Mouse (Mus musculus) forebrain, embryonic 11.5 days (tissue): Measurements from ENCODE around the gene Asic2. TPM values are rescaled to one million over a fixed set of nuclear protein-coding genes. Genes with fewer than 3 reads are reported as not detected.

Source experiments
- ATAC-seq: fragments of 200-750 bp; cut with Nextera tagmentation; replicated peaks from 2 replicates; pipeline ENCODE4 v1.8.0; 2017; ENCODE audit warnings: moderate TSS enrichment; ENCODE audit not compliant: low FRiP score
- DNase-seq: peaks from one replicate; pipeline ENCODE4 v3.0.0-alpha.2; 2017; ENCODE audit warnings: low spot score
- H3K27ac ChIP-seq: fragments of 300-500 bp; sonication (generic); 2 replicates; pipeline ENCODE4 v1.5.1; 2014; ENCODE audit warnings: low read depth, low read length
- H3K27me3 ChIP-seq: fragments of 300-500 bp; sonication (generic); 2 replicates; pipeline ENCODE4 v1.6.1; 2014; ENCODE audit warnings: mild to moderate bottlenecking, low read length, mixed read lengths; ENCODE audit not compliant: control insufficient read depth, insufficient read depth
- H3K36me3 ChIP-seq: fragments of 300-500 bp; sonication (generic); 2 replicates; pipeline ENCODE4 v1.6.1; 2014; ENCODE audit warnings: mild to moderate bottlenecking, low read length, moderate library complexity, mixed read lengths; ENCODE audit not compliant: control insufficient read depth, insufficient read depth
- H3K4me1 ChIP-seq: fragments of 300-500 bp; sonication (generic); replicated peaks from 2 replicates; pipeline ENCODE4 v1.6.1; 2014; ENCODE audit warnings: low read length, mixed read lengths; ENCODE audit not compliant: control insufficient read depth, insufficient read depth
- H3K4me2 ChIP-seq: fragments of 300-500 bp; sonication (generic); 2 replicates; pipeline ENCODE4 v1.6.1; 2014; ENCODE audit warnings: low read depth, mild to moderate bottlenecking, low read length, moderate library complexity, mixed read lengths; ENCODE audit not compliant: severe bottlenecking
- H3K4me3 ChIP-seq: fragments of 300-500 bp; sonication (generic); 2 replicates; pipeline ENCODE4 v1.5.1; 2014; ENCODE audit warnings: low read depth, low read length
- H3K9ac ChIP-seq: fragments of 300-500 bp; sonication (generic); 2 replicates; pipeline ENCODE4 v1.6.1; 2014; ENCODE audit warnings: low read length
- H3K9me3 ChIP-seq: fragments of 300-500 bp; sonication (generic); 2 replicates; pipeline ENCODE4 v1.6.1; 2016; ENCODE audit warnings: low read length, mixed read lengths; ENCODE audit not compliant: control insufficient read depth
- WGBS: fragments of 180-500 bp; shearing (Covaris S2); extraction: QIAGEN DNeasy Blood & Tissue Kit; methylation state at CpG from one replicate; pipeline ENCODE4 v1.1.7; 2014; 5-methylcytosine and 5-hydroxymethylcytosine counted together
- polyA plus RNA-seq: library from polyadenylated mRNA; unstranded; fragments of >200 nt; fragmentation: Nextera tagmentation; extraction: Ambion mirVana; gene quantifications from 2 replicates; pipeline ENCODE4 v1.2.1, GENCODE M21; 2014

The Asic2 gene
- polyA plus RNA-seq, 1 experiment from 2014 or later: 0.94 TPM

DNA sequence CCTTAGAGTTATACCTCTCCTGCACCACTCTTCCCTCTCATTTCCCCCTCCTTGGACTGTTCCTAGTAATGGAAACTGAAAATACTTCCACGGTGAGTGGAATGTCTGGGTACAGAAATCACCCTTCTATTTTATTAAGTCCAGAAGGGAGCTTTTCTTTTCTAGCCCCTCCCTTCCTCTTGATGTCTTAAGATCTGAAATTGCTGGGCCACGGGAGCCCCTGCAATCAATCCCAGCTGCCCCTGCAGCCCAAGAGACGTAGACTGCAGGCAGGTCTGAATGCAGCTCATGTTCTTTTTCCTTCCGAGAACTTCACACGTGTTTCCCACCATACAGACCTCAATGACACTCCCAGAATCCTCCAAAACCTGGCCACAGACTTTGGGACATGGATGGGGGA lies 32.3 kb upstream of the Asic2 start:
- no peak for ATAC-seq
- H3K4me2 ChIP-seq: no peak overlapping the region
- H3K27ac ChIP-seq: no peak overlapping the region
- H3K4me3 ChIP-seq: no peak overlapping the region
- H3K9ac ChIP-seq: no peak overlapping the region
- no peak for DNase-seq
- no peaks in the 10 kb centered on the region for H3K36me3 ChIP-seq
- 61% methylated on average over 5 of the region's 5 CpGs for WGBS
- no peaks in the 10 kb centered on the region for H3K9me3 ChIP-seq
- H3K4me1 ChIP-seq: no peaks in the 10 kb centered on the region
- no peaks in the 10 kb centered on the region for H3K27me3 ChIP-seq

DNA sequence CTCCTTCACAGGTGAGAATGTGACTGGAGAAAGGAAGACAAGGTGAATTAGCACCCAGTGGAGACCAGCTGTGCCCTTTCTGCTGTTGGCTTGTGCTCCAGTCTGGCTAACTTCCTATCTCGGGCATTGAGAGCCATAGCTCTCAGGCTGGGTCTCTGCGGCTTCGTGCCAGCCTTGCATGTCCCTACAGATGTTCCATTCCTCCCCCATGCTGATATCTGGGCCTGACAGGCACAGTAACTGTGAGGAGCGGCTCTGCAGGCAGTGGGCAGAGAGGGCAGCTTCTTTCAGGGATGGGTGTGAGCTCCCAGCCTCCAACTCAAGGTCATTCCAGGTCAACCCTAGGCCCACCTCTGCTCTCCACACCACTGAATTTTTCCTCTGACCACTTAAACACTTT lies 31.2 kb upstream of the Asic2 start:
- Histone ChIP-seq H3K9ac (no peak overlapping the region), H3K4me2 (no peak overlapping the region), H3K27me3 (no peaks in the 10 kb centered on the region), H3K36me3 (no peaks in the 10 kb centered on the region), H3K27ac (no peak overlapping the region), H3K4me1 (no peaks in the 10 kb centered on the region), H3K4me3 (no peak overlapping the region), H3K9me3 (no peaks in the 10 kb centered on the region)
- DNase-seq (no peak), ATAC-seq (no peak)
- WGBS: 91% methylated on average over 4 of the region's 4 CpGs

DNA sequence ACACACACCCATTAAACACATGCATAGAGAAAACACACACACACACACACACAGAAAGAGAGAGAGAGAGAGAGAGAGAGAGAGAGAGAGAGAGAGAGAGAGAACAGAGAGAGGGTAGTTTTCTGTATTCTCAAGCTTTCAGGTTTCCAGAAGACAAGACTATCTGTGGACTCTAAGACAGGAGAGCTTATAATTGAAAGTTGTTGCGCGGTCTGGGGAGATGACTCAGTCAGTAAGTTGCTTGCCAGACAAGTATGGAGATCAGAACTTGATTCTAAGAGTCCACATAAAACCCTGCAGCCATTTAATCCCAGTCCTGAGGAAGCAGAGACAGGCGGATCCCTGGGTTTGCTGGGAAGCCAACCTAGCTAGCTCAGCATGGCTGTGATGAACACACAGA lies 30.4 kb upstream of the Asic2 start:
- Histone ChIP-seq H3K9ac (no peak overlapping the region), H3K27ac (no peak overlapping the region), H3K9me3 (no peaks in the 10 kb centered on the region), H3K27me3 (no peaks in the 10 kb centered on the region), H3K36me3 (no peaks in the 10 kb centered on the region), H3K4me2 (no peak overlapping the region), H3K4me3 (no peak overlapping the region), H3K4me1 (no peaks in the 10 kb centered on the region)
- 92% methylated on average over 3 of the region's 3 CpGs for WGBS
- no peak for ATAC-seq
- DNase-seq: no peak

DNA sequence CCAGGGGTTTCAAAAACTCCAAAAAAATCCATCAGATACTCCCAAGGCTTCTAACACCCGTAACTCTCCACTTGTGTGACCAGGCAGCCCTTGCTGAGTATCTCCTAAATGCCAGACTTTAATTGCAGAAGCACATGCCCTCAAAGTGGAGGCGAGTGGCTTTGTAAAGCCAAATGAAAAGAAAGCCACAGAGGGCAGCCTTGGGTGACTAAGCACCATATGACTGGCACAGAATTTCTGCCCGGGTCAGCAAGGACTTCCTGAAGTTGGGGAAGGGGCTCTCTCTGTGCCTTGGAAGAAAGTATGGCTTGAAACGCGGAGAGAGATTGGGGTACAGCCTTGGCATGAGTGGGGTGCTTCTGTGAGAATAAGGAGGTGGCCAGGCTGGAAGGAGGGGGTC lies 28.8 kb upstream of the Asic2 start:
- no peak for DNase-seq
- H3K4me2 ChIP-seq: no peak overlapping the region
- H3K4me1 ChIP-seq: no peaks in the 10 kb centered on the region
- whole genome bisulfite sequencing: 89% methylated on average over 5 of the region's 5 CpGs
- no peaks in the 10 kb centered on the region for H3K9me3 ChIP-seq
- H3K27me3 ChIP-seq: no peaks in the 10 kb centered on the region
- no peaks in the 10 kb centered on the region for H3K36me3 ChIP-seq
- H3K4me3 ChIP-seq: no peak overlapping the region
- no peak overlapping the region for H3K27ac ChIP-seq
- H3K9ac ChIP-seq: no peak overlapping the region
- no peak for ATAC-seq

GRCm38 (mm10) chr11:81996172-81996841 lies 28.1 kb upstream of the Asic2 start:
- Histone ChIP-seq H3K9ac (no peak overlapping the region), H3K4me1 (no peaks in the 10 kb centered on the region), H3K9me3 (no peaks in the 10 kb centered on the region), H3K36me3 (no peaks in the 10 kb centered on the region), H3K27me3 (no peaks in the 10 kb centered on the region), H3K4me3 (no peak overlapping the region), H3K4me2 (no peak overlapping the region), H3K27ac (no peak overlapping the region)
- ATAC-seq (no peak), DNase-seq (peak; percentile 89)
- WGBS: 67% methylated on average over 10 of the region's 10 CpGs

DNA sequence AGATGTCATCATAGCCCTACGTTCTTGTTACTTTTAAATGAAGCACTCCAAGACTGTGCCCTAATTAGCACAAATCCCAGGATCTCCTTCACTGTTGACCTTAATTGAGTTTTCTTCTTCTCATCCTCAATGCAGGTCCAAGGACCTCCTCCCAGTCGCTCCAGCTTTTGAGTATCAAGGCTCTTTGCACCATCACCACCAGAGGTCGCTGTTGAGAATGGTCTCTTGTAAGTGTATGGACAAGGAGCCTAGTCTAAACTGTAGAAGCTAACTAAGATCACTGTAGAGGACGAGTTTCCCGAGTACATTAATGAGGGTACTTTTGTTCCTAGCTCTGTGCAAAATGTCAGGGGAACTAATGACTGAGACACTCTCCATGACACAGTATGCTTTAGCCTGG lies 14.9 kb upstream of the Asic2 start:
- Histone ChIP-seq H3K36me3 (no peaks in the 10 kb centered on the region), H3K4me1 (0 out of 2 replicates have a peak, but pooled peaks cover 3% of the 10 kb centered on the region), H3K27ac (no peak overlapping the region), H3K4me3 (no peak overlapping the region), H3K4me2 (no peak overlapping the region), H3K27me3 (no peaks in the 10 kb centered on the region), H3K9ac (no peak overlapping the region), H3K9me3 (no peaks in the 10 kb centered on the region)
- ATAC-seq (no peak), DNase-seq (peak; percentile 72)
- WGBS: 37% methylated on average over 5 of the region's 5 CpGs

- no peak for ATAC-seq
- Histone ChIP-seq H3K36me3 (no peaks in the 10 kb centered on the region), H3K9me3 (no peaks in the 10 kb centered on the region), H3K27me3 (no peaks in the 10 kb centered on the region), H3K4me2 (no peak overlapping the region), H3K4me3 (no peak overlapping the region), H3K9ac (no peak overlapping the region), H3K4me1 (0 out of 2 replicates have a peak, but pooled peaks cover 3% of the 10 kb centered on the region), H3K27ac (no peak overlapping the region)
- DNase-seq: no peak
- WGBS: 46% methylated on average over 11 of the region's 11 CpGs
These were observed 13.9 kb upstream of the Asic2 start for GRCm38 (mm10) chr11:81982191-81982590.

GRCm38 (mm10) chr11:81974577-81974976 lies 6.3 kb upstream of the Asic2 start:
- WGBS: 21% methylated on average over 5 of the region's 5 CpGs
- Histone ChIP-seq H3K4me1 (no peaks in the 10 kb centered on the region), H3K27me3 (no peaks in the 10 kb centered on the region), H3K9ac (no peak overlapping the region), H3K27ac (no peak overlapping the region), H3K4me2 (no peak overlapping the region), H3K9me3 (no peaks in the 10 kb centered on the region), H3K36me3 (no peaks in the 10 kb centered on the region), H3K4me3 (no peak overlapping the region)
- ATAC-seq: no peak
- DNase-seq: peak; percentile 56

GRCm38 (mm10) chr11:81973699-81974098 lies 5.4 kb upstream of the Asic2 start:
- no peak overlapping the region for H3K4me2 ChIP-seq
- H3K4me1 ChIP-seq: peaks cover 5% of the 10 kb centered on the region; the same call in 1 of the 2 replicates
- H3K27me3 ChIP-seq: no peaks in the 10 kb centered on the region; the same call in 1 of the 2 replicates
- H3K9ac ChIP-seq: no peak overlapping the region
- ATAC-seq (no peak), DNase-seq (no peak)
- H3K4me3 ChIP-seq: no peak overlapping the region
- WGBS: 67% methylated on average over 5 of the region's 5 CpGs
- H3K9me3 ChIP-seq: no peaks in the 10 kb centered on the region
- no peak overlapping the region for H3K27ac ChIP-seq
- H3K36me3 ChIP-seq: no peaks in the 10 kb centered on the region
